Mouse (Mus musculus) B cell, adult 62 days (primary cell): ENCODE results near the gene C1qb. TPM values are rescaled to one million over a fixed set of nuclear protein-coding genes. Genes with fewer than 3 reads are reported as not detected.

Source experiments
- total RNA-seq: library from RNA; stranded (reverse); gene quantifications from 4 replicates; pipeline ENCODE4 v1.2.4, GENCODE M21; 2023

The C1qb gene
- total RNA-seq = 8.5 to 14.5 TPM (median 13.2 TPM) in 4 replicates

DNA sequence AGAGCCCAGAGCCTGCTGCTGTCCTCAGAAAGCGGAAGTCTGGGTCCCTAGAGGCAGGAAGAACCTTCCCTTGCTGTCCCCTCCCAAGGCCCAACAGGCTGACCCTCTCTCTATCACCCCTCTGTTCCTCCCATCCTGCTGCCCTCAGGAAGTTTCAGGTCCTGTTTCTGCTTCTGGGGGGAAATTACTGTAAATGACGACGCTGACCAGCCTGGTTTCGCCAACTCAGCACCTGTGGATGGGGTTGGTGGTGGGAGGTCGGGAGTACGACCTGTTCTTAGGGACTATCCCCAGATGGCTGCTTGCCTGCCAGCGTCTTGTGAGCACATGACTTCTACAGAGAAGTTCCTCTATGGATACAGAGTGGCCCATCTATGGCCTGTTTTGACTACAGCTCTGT is at the start of gene C1qb:
C1qb (minus strand) TSS at position 87 of the 400 bp plus-strand sequence.

DNA sequence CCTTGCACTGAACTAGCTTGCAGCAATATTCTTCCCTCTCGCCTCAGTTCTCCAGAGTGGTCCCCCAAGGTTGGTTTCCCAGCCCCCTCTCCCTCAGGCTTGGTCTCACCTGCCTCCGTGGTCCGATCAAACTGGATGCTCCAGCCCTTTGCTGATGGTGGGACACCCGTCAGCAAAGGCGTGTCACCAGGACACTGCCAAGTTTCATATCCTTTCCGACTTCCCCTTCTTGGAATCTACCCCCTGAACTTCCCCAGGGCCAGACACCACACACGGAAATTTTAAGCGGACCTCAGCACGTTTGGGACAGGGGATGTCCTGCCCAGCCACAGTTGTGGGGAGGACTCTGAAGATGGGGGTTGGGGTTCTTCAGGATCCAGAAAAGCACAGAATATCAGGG is 12.7 kb upstream of the C1qb start, which contains the start of gene C1qa:
C1qa (minus strand) TSS at position 167 of the 400 bp plus-strand sequence.

DNA sequence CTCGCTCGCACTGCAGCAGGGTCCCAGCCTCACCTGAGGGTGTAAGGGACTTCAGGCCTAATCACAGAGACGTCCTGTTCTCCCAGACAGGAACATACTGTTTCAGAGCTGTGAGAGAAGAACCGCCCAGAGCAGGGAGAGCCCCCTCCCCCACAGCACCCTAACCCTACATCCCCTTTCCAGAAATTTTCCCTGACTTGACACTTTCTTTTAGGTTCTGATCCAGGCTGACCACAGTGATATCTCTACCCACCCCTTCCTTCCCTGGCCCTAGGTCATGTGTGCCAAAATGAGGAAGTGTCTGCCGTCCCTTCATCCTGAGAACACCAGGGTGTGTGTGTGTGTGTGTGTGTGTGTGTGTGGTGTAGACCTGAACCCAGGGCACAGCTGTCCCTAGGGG is 6.8 kb upstream of the C1qb start, which contains the start of gene C1qc:
C1qc (minus strand) TSS at position 255 of the 400 bp plus-strand sequence.

DNA sequence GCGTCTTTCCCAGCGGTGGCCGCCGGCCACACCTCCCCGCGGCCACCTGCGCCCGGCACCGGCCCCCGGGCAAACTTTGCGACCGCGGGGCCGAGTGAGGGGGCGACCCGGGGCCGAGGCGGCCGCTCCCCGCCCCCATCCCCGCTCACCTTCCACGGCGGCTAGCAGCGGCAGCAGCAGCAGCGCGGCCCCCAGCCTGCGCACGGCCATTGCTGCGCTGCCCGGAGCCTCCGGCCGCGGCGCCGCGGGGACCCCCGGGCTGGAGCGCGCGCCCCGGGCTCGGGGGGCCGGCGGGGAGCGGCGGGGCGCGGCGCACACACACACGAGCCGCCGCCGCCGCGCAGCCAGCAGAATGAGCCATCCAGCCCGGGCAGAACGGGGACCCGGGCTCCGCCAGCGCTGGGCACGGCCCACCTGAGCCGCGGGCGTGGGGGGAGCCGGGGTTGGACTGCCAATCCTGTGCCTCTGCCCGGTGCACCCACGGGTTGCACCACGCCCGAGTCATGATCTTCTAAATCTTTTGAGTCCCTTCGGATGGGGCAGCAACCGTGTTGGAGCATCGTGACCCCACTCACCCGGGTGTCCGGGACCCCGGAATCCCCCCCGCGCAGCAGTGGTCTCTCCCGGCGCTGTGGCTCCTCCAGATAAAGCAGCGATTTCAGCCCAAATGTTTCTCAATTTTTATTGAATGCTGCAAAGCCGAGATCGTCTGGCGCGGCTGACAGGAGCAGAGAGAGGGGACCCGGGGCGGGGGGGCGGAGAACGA is 50.2 kb downstream of the C1qb start, which contains the start of gene Ephb2:
Ephb2 (minus strand) TSS at position 368 of the 766 bp plus-strand sequence.

Other genes starting within 250 kb of the C1qb start
- gene Ephb2, start 50.2 kb downstream of the C1qb start, total RNA-seq = not detected in 4 replicates
- 10.1 to 14.1 TPM (median 12.6 TPM) in 4 replicates for gene C1qc, start 6.9 kb upstream of the C1qb start, total RNA-seq
- gene C1qa, start 12.6 kb upstream of the C1qb start, total RNA-seq = 8.7 to 9.9 TPM (median 9.5 TPM) in 4 replicates
- gene Epha8, start 70.6 kb upstream of the C1qb start, total RNA-seq = 0.25 TPM in 1 of 4 replicates, not detected in the others
- gene Zbtb40, start 162.6 kb upstream of the C1qb start, total RNA-seq = 21.9 to 31.2 TPM (median 24.8 TPM) in 4 replicates